Mouse (Mus musculus) thymus, postnatal 4 days (tissue): ENCODE data around the gene Oas1h.
"Not testable (repeated sequence)": the region's sequence is repeated elsewhere in the genome, so short reads cannot be mapped to it uniquely, and the experiment has no call there.

Source experiments
- DNase-seq: peaks from one replicate; pipeline ENCODE4 v3.0.0; 2021

Gene Oas1h

DNA sequence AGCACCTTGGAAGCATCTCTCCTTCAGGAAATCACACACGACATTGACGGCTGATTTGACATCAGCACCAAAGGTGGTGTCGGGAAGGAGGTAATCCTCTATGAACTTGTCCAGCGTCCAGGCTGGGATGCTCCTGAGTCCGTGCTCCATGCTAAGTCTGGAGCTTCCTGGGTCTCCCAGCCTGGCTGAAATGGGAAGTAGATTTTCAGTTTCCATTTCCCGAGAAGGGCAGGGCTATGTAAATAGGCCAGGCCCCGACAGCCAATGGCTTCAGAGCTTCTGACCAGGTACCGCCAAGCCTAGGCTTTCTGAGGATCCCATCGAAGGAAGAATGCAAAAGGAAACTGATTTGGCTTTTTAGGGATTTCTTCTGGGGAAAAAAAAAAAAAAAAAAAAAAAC lies 26.2 kb downstream of the Oas1h start, which contains the start of gene Oas1g:
TSS of gene Oas1g (minus strand) at position 201 of the 400 bp plus-strand sequence.
- not testable (repeated sequence) for DNase-seq

DNA sequence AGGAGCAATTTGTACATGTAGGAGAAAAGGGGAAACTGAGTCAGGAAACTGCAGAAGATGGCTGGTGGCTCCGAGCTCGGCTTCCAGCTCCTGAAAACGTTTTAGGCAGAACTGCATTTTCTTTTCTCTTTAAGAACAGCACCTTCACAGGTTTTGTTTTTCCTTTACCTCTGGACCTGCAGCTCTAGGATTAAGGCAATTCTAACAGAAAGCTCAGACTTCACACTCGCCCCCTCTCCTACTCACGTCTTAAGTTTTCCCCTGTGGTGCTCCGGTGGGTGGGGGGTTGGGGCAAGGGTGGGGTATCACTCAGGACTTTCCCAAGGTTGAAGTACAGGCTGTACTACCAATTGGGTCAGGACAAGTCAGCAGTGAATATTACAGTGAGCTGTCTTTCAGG lies 26.6 kb downstream of the Oas1h start:
- DNase-seq: no peak

DNA sequence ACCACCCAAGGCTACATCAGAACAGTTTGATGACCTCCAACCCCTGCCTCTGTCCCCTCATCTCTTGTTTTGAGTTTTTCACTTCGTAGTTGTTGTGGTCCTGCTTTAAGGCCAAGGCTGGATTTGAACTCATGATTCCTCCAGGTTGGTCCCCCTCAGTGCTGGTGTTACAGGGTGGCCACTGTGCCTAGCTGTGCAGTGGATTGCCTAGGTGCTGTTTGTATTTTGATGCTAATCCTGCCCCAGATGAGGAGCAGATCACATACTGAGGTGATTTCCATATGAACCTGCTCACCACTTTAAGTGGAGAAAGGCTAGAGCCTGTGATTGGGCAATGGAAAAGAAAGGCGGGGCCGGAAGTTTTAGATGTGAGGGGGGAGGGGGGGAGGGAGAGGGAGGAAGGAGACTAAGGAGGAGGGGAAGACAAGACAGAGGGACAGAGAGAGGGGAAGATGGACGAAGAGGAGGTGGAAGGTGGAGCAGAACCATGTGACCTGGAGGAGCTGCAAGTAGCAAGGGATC lies 27.1 kb downstream of the Oas1h start:
- not testable (repeated sequence) for DNase-seq

- no peak for DNase-seq
These were observed 28.8 kb downstream of the Oas1h start for GRCm38 (mm10) chr5:120890026-120890425.

DNA sequence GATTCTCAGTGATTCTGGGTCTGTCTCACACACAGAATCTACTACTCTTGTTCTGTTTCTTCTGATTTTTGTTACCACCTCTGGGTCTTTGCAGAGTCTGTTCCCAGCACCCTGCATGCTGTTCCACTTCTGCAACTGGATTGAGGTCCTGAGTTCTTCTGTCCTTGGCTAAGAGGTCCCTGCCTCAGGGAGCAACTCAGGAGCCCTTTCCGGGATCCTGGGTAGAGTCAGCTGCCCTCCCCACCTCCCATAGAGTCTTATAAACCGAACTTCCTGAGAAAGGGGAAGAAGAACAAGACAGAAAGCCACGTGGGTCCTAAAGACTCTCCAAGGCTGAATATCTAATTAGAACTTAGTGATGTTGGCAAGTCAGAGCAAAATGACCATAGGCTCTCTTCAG lies 29.8 kb downstream of the Oas1h start:
- no peak for DNase-seq

DNA sequence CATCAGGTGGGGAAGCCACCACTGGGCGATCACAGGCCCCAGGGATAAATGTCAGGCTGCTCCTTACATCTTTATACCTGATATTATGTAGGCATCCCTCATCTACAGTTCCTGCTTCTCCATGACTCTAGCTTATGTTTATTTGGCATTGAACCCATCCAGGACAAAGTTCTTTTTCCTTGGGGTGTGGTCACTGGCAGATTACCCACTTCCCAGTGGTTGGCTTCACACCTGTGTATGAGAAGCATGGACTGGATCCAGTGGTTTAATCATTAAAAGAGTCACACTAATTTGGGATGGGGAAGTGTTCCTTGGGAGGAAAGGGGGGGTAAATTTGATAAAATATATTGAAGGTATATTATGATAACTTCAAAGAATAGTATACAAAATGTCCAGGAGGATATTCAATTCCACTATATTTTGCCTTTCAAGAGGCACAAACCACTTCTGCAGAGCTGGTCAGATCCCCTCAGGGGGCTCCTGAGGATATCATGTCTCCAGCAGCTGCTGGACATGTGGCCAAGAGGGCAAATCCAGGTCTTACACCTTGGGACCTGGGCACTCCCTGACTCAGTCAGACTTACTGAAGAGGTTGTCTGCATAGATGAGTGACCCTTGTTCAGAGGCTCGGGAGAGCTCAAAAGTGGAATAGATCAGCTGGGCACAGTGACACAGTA lies 30.5 kb downstream of the Oas1h start:
- DNase-seq: not testable (repeated sequence)

- no peak for DNase-seq
These were observed 31.0 kb downstream of the Oas1h start for GRCm38 (mm10) chr5:120892243-120892660.

DNA sequence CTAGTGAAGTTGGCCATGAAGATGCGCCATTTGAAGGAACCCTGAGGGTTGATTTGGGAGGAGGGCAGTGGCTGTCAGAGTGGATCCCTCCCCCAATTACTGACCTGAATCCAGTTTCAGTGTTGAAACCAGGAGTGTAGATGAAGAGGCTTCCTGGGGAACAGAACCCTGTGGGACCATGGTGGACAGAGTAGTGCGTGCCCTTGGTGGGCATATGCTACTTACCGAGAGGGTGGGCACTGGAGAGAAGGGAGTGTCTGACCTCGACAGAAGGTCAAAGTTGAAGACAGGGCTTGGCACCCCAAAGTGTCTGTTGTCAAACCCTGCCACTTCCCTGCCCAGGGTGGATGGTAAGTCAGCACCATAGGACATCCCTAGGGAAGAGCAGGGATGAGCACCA lies 32.6 kb downstream of the Oas1h start:
- DNase-seq: not testable (repeated sequence)

DNA sequence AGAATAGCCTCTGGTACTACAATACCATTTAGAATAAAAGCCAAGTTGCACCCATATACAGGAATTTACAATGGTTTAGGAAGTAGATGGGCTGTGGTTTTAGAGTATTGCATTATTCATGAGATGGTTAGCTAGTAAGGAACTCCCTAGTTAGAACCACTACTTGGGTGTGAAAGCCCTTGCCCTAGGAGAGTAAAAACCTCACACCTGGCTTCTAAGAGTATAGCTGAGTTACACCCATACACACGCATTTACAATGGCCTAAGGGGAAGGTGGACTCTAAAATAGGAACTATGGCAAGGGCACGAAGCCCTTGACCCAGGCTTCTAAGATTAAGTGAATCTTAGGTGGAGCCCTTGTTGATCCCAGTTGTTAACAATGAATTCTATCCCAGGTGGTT lies 33.5 kb downstream of the Oas1h start:
- not testable (repeated sequence) for DNase-seq

DNA sequence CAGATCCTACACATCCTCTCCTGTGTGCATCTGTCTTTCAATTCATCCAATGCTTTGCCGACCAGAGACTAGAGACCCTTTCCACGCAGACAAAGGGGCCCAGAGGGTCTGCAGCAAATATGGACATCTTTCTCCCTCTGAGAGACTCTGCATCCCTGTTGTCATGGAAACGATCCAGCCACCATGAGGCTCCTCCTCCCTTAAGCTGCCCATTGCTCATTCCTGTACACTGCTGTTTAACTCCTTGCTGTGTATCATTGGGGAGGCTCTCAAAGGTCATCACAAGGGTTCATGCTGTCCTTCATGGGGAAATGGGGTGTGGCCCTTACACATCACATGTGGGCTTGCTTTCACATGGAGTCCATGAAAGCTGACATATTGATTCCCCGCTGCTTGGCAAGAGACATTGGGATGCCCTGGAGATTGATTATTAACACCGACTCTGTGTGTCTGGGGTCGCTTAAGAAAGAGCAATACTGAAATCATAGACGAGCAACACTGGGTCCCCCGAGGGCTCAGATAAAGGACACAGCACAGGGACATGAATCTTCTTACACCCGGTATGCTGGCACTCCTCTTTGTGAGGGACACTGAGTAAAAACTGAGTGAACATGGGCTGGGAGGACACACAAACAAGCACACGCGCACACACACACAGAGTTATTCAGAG lies 34.1 kb downstream of the Oas1h start:
- no peak for DNase-seq

- no peak for DNase-seq
These were observed 37.1 kb downstream of the Oas1h start for GRCm38 (mm10) chr5:120898307-120898706.

- no peak for DNase-seq
These were observed 37.5 kb downstream of the Oas1h start for GRCm38 (mm10) chr5:120898726-120899125.

GRCm38 (mm10) chr5:120900666-120901065 lies 39.4 kb downstream of the Oas1h start:
- no peak for DNase-seq

- DNase-seq: no peak
These were observed 40.8 kb downstream of the Oas1h start for GRCm38 (mm10) chr5:120902056-120902455.

DNA sequence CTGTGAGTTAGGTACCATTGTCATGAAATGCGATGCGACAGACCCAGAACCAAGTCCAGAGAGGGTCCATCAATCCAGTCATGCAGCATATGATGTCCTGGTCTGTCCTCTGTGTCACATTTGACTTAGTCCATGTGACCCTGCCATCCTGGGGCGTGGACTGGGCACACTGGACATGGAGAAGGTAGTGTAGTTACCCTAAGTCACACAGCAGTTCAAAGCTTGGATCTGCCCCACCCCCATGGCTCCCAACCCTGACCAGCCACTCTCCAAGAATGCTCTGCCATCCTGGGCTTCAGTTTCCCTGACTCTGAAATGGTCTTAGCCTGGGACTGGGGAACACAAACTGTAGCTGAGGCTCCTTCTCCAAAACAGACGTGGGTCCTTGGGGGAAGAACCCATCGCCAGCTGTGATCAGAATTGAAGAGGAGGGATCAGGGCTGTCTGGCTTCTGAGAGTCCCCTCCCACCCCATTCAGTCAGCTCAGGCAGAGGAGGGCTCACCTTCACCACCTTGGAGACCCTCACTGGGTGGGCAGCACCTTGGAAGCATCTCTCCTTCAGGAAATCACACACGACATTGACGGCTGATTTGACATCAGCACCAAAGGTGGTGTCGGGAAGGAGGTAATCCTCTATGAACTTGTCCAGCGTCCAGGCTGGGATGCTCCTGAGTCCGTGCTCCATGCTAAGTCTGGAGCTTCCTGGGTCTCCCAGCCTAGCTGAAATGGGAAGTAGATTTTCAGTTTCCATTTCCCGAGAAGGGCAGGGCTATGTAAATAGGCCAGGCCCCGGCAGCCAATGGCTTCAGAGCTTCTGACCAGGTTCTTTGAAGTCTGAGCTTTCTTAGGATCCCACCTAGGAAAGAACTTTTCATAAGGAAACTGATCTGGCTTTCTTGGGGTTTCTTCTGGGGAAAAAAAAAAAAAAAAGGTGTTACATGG lies 45.8 kb downstream of the Oas1h start, which contains the start of gene Oas1a:
TSS of gene Oas1a (minus strand) at position 731 of the 943 bp plus-strand sequence.
- DNase-seq: not testable (repeated sequence)

GRCm38 (mm10) chr5:120908196-120908920 lies 47.1 kb downstream of the Oas1h start:
- DNase-seq: no peak

DNA sequence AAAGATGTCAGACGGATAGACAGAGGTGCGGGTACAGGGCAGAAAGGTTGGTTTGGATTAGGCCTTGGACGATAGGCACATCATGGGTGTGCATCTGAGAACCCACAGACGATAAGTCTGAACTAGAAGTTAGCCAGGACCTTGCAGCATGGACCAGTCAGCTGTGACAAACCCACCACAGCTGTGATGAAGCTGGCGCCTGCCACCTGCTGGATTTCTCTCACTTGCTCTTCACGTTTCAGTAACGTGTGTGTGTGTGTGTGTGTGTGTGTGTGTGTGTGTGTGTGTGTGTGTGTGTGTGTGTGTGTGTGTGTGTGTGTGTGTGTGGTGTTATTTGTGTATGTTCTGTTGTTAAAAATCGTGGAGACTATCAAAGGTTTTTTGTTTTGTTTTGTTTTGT lies 53.0 kb downstream of the Oas1h start, which contains the start of gene Oas1d:
TSS of gene Oas1d (plus strand) at position 333 of the 400 bp plus-strand sequence.
- not testable (repeated sequence) for DNase-seq

DNA sequence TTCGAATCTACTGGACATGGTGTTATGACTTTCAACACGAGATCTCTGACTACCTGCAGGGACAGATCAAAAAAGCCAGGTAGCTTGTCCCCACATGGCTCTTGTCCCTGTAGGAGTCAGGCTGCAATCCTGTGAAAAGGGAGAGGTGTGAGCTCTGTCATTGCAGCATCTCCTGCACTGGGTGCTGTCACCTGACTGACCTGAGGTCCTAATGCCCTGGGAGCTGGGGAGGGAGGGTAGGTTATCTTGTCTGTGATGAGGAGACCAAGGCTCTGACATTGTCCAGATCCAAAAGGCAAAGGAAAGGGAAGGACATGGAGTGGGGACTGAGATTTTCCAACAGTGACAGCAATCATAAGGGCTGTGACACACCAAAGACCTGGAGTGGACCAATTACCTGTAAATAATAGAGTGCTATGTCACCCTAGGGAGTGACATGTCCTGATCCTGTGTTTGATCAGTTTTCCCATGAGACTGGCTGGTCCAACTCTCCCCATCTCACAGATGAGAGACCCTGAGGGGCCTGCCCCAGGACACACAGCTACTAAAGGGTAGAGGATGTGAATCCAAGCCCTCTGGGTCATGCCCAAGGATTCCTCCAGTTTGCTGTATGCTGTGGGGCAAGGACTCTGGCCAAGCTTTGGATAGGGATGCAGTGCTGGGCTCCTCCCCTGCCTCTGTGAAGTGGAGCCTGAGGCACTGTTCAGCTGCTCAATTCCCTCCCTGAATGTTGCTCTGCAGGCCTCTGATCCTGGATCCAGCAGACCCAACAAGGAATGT lies 58.1 kb downstream of the Oas1h start:
- DNase-seq: not testable (repeated sequence)

GRCm38 (mm10) chr5:120920296-120920695 lies 59.1 kb downstream of the Oas1h start:
- no peak for DNase-seq
